Mouse (Mus musculus) thymus, postnatal 14 days (tissue): Measurements from ENCODE around the gene Sdad1.

ENCODE experiments used
- DNase-seq: peaks from one replicate; pipeline ENCODE4 v3.0.0; 2021

The Sdad1 gene

DNA sequence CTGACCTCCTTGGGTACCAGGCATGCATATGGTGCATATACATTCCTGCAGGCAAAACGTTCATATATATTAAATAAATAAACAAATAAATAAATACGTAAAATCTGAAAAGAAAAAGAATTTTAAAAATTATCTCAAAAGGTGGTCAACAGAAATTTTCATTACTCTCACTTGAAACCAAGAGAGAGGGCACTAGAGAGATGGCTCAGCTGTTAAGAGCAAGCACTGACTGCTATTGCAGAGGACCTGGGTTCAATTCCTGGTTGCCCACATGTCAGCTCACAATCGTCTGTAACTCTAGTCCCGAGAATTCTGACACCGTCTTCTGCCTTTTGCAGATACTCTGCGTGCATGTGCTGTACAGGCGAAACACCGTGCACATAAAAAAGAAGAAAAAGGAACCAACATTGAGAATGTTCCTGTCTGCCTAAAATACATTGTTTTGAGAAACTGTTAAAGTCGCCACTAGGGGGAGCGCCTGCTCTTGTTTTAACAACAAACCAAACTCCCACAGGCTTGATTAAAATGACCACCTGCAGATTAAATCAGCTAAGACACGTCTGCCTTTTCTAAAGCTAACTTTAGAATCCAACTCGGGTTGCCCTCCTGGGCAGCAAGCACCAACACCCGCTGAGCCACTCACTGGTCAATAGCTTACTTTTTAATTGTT is 1.9 kb upstream of the Sdad1 start:
- DNase-seq = peak; percentile 86

DNA sequence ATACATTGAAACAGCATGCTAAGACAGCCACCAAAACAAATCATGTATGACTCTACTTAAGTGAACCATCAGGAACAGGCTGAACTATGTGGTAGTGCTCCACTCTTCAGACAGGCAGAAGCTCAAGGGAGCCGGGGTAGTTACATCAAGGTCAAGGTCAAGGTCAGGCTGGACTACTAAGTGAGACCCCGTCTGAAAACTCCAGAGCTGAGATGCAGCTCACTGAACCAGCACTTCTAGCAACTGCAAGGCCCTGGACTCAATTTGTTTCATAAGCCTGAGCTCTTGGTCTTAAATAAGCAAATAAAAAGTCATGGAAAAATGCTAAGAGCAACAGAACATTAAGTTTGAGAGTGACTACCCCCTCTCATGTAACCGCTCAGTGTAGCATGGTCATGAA is 6.0 kb downstream of the Sdad1 start:
- no peak for DNase-seq

DNA sequence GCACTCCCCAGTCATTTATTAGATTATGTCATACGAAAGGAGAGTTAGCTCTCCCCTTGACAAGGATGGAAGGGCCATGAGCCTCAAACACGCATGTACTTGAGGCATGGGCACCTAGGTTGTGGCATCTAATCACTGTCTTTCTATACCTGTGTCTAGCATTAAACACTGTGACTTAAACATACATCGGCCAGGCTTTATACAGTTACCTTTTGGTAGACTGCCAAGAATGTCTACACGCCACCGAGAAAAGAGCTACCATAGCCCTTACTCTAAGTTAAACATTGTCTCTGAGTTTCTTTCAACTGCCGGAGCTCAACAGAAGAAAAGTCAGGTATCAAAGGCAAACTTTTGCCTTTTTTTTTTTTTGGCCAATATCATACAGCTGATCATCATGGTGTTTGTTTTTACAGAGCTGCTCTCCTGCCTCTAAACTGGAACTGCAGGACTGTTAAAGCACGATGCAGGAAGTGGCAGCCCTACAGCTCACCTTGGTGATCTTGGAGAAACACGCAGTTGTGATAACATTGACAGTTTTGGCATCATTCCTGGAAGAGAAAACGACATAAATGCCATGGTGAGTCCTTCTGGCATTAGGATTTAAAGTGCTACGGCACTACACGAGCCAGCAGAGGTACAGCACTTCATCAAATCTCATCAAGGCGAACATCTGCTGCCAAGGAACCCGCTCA is 8.0 kb downstream of the Sdad1 start:
- no peak for DNase-seq

DNA sequence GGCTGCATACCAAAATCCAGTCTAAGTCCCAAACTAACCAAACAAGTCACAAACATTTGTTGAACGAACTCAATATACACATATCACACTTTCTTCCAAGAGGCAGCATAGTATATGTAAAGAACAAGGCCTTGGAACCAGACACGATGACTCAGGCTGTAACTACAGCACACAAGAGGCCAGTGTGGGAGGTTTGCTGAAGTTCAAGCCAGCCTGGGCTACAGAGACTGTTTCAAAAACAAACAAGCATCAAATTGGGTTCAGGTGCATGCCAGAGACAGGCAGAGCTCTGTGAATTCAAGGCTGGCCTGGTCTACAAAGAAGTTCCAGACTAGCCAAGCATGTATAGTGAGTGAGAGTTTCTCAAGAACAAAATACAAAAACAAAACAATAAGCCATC is 15.8 kb downstream of the Sdad1 start:
- no peak for DNase-seq

DNA sequence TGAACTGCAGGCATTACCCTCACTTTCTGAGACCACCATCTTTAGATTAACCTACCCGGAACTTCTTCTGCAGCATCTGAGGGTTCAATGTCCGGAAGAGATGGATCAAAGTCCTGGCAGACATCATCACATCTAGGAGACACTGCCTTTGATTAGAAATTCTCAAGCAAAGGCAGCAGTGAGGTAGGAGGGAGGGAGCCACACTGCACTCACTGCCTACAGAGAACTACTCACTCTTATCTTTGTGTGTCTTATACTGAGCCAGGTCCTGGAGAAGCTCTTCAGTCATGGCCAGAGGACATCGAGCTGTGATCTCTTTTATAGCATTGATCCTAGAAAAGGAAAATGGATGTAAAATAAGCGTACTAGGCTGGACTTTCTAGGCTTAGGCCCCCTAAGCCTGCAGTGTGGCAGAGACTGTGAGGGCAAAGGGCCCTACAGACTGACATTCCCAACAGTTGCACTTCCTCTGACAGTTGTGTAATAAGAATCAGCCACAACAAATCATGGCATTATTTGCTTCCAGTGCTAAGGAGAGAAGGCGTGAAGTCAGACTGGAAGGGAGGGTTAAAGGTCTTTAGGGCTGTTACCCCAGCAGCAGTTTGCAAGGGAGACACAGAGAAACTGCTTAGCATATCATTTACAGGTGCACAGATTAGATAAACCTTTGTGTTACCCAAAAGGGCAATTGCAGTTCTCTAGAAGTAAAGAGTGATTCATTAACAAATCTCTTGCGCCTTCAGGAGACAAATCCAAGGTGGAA is 18.4 kb downstream of the Sdad1 start:
- no peak for DNase-seq

DNA sequence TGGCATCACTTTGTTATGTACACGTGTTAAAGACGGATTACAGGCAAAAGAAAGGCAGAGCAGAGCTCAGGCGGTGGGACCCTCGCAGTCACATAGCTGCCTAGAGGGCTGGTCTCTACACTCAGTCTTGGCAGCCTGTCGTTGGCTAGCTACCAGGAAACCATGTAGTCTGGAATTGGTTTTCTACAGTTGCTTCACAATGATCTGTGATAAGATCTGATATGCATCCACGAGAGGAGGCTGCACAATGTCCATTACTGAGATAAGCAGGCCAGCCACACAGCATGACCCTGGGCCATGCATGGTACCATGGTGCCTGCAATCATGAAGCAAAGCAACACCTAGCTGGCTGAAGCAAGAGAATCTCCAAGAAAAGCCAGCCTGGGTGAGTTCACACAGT is 22.4 kb downstream of the Sdad1 start:
- no peak for DNase-seq

DNA sequence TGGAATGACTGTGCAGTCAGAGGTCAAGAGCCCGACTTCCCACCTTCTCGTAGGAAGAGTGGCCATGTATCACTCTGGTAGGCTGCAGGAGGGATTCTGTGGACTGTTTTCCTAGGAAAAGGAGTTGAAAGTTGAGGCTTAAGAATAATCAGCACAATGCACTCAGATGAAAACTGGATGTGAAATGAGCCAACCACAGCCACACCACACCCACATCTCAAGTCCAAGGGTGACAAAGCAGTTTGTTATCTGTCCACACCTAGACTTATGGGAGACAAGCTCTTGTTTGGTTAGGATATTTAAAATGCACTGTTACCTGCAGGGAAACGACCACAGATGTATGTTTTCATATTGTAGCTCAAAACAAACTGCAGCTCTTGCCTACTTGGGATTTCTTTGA is 27.2 kb downstream of the Sdad1 start:
- no peak for DNase-seq

DNA sequence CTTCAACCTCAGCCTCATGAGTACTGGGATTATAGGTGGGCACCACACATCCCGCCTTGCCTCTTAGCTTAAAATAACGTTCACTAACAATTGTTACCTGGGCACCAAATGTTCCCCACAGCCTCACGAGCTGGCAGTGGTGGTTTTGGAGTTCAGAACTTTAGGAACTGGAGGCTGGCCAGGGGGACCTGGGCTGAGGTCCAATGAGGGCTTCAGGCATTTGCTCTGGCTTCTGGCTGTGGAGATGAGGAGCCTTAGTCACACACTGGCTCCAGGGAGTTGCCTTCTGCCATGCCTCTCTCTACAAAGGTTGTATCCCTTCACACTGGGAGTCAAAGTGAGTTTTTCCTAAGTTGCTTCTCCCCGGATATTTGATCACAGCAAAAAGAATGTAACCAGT is 27.7 kb downstream of the Sdad1 start:
- no peak for DNase-seq

DNA sequence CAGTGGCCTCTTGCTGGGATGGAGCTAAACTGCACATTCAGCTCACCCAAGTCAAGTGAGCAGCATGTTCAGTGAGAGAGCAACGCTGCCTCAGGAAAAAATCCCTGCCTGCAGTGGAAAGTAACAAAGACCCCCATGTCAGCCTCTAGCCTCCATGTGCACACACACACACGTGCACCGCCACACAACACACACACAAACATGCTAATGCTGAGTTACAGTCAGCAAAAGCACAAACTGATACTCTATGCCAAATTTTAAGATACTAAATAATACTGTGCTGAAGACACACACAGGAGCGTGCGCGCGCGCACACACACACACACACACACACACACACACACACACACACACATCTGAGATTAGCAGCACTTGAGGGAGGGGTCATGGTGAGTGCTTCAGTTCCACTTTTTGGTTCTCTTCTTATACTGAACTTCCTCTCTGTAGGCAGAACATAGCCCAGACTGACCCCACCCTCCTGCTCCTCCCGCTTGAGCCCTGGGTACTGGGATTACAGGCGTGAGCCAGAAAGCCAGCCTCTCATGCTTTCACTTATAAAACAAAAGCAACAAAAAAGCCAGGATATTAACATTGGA is 31.2 kb downstream of the Sdad1 start:
- DNase-seq = no peak

DNA sequence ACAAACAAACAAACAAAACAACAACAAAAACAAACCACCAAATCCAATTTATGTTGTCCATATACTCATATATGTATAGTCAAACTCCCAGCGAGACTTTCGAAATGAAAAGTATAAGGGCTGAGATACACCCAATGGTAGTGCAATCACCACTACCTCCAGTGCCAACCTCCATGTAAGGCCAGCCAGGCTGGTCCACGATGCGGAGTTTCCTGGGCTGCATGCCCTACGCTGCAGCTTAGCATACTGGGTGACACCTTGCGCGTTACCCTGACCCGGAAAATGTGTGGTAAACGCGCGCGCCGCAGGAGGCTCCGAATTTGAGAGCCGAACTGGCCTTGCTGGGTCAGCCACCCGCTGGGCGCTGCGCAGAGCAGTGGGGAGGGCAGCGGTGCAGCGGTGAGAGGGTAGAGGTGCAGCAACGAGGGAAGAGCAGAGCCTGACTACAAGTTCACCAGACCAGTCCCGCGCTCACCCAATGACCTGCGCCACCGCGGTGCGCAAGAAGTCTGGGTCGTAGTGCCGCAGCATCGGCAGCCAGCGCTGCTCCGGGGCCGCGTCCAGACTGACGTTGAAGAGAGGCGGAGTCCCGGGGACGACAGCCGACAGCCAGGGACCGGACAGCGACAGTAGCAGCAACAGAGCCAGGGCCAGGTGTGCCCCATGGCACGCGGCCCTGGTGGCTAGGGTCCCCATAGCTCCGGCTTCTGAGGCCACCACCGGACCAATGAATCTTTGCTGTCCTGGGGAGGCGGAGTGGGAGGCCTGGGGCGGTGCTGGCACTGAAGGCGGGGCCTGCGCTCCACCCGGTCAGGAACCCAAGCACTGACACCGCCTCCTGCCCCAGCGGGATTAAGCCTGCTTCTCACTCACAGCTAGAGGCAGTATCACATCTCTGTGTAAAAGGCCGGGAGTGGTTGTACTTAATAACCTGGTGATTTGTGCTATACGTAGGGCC is 32.6 kb downstream of the Sdad1 start, which contains the start of gene Naaa:
Naaa (minus strand) TSS at position 734 of the 958 bp plus-strand sequence.
- DNase-seq = peak; percentile 81

DNA sequence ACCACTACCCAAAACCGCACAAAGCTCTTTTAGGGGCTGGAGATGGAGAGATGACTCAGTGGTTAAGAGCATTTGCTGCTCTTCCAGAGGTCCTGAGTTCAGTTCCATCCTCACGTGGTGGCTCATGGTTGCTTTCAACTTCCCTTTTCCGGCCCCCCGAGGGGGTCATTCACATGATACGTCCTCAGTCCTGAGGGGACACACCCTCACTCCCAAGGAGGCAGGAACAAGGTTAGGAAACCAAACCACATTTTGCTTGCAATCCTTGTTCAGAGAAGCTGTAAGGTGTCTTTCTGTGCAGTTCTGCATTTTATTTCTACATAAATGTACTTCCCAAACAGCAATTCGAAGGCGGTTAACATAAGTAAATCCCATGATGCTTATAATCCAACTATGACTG is 39.8 kb downstream of the Sdad1 start:
- DNase-seq = no peak

DNA sequence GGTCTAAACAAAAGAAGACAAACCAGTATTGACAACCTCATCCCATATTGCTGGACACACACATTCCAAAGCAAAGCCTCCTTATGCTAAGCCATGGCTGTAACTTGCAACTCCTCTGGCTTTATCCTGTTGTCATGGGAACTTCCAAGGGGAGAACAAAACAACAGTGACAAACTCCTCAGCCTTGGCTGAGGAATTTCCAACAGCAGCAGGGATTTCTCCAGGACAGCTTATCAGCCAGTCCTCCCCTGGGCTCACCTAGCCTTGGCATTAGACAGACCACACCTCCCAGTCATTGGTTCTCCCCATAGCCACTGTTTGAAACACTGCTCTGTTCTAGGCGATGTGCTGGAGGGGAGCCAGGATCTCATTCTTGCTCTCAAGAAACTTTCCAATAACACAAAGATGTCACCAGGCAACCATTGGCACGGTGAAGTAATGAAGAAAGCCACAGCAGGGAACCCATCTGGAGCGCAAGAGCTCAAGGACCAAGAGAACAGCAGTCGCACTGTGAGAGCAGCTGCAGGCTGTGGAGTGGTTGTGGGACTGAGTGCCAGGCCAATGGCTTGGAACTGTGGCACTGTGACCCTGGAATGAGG is 46.4 kb downstream of the Sdad1 start:
- no peak for DNase-seq

DNA sequence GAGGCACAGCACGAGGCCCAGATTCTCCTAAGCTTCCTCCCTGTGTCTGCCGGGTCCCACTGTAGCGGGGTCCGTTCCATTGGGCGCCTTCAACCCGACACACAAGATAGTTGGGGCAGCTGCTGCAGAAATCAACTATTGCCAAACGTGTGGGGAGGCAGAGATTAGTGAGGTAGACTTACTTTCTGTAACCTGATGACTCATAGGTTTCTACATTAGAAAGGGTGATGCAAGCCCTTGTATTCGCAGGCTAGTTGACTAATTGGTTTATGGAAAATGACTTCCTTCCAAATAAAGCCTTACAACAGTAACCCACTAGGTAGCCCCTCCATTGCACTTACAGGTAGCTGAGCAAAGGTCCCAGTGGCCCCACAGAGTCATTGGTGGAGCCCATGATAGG is 47.6 kb downstream of the Sdad1 start:
- DNase-seq = no peak

DNA sequence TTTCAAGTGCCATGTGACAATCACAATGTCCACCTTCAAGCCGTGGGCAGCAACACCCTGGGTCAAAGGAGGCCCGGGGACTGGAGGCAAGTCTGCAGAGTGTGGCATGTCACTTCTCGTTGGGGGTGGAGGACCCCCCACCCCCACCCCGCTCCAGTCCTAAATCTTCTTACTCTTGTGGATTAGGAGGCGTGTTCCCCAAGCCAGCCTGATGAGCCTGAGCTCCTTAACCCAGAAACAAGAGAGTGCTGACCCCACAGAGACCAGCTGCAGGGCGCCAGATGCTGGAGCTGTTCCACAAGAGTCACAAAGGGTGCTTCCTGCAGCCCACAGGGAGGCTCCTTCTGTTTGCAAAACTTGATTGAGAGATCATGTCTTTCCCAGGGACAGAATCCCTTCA is 54.1 kb downstream of the Sdad1 start, which contains the start of gene Ppef2:
Ppef2 (minus strand) TSS at position 61 of the 400 bp plus-strand sequence.
- DNase-seq = no peak

DNA sequence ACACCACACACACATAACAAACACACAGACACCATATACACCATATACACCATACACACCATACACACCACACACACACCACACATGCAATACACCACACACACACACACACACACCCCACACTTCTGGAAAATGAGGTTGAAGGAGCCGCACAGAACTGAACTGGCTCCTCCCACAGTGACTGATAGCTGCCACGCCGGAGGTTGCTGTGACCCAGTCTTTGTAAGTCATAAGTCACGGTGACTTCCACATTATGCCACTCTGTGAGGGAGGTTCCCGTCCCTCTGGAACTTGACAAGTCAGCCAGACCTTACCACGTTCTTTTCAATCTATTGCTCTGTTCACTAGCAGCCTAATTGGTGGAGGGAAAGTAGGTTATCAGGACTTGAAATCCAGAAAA is 55.8 kb downstream of the Sdad1 start:
- DNase-seq = no peak

DNA sequence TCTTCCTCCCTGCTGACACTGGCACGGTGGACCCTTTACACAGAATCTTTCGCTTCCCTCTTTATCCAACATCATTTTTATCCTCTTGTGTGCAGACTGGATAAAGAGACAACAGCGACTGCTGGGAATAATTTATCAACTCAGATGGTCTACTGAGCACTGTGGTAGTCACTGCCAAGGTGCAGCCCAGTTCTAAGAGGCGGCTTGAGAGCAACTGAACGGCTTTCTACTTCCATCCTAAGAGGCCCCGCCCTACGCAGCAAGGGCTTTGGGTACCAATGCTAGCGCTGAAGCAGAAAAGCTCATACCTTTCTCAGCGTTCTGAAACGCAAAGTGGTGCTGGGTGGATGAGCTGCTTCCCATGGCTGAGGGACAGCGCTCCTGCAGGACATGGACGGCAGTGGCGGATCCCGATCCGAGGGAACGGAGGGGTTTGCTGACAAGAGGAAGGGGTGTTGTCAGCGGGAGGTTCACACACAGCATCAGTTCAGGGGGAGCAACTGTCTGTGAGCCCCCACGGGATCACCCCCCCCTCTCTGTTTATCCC is 57.4 kb downstream of the Sdad1 start:
- DNase-seq = no peak

DNA sequence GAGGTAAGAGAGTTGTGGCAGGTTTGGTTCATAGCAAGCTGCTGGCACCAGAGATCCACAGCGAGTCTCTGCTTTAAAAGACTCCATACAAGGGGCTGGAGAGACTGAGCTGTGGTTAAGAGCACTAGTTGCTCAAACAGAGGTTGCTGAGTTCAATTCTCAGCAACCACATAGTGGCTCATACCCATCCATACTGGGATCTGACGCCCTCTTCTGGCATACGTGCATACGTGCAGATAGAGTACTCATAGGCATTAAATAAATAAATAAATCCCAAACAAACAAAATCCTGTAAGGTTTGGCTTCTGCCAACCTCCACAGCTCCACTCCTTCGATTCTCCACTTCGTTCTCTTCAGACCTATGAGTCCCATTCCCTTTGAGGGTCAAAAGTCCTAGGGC is 58.2 kb downstream of the Sdad1 start:
- no peak for DNase-seq

DNA sequence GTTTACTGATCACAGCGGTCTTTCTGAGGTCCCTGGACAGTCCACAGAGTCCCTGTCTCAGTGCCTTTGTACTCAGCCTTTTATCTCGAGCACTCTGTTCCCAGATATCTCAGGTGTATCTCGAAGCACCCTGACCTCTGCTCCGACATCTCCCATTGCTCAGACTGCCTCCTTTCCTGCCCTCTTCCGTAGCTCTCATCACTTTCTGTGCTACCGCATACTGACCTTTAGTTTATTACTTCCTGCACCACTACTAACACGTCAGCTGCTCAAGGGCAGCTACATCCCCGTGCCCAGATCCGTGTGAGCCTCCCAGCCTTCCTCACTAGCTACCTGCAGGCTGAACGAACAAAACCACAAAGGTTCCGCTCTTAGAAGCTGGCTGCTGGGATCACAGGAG is 61.7 kb downstream of the Sdad1 start:
- DNase-seq = no peak

DNA sequence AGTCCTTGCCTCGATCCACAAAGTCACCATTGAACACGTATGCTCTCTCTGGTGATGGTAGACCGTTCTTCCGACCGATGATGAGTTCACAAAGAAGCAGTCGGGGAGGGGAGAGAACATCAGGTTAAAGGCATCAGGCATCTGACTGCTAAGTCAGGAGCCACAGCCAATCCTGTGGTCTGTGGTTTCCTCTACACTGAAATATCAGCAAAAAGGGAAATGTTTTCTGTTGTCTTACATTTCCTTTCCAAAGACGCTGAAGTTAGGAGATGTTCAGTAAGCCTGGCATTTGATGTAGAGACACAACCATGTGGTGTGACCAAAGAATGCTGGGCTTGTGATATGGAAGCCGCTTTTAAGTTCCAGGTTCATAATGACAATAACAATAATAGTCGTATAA is 64.8 kb downstream of the Sdad1 start:
- DNase-seq = peak; percentile 69

DNA sequence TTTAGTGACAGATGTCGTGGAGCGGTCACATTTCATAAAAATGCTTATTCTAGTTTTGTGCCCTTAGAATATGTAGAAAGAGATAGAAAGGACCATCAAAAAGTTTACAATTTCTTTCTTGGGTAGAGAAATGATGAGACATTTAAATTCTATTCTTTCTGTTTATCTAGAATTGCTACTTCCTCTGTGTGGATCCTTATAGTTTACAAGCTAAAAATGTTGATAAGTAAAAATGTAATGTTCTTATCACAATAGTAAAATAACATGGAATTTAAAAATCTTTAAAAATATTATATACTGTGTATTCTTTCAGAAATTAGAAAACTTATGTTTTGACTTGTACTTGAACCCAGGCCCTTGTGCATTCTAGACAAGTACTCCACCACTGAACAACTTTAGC is 65.4 kb downstream of the Sdad1 start:
- DNase-seq = no peak

DNA sequence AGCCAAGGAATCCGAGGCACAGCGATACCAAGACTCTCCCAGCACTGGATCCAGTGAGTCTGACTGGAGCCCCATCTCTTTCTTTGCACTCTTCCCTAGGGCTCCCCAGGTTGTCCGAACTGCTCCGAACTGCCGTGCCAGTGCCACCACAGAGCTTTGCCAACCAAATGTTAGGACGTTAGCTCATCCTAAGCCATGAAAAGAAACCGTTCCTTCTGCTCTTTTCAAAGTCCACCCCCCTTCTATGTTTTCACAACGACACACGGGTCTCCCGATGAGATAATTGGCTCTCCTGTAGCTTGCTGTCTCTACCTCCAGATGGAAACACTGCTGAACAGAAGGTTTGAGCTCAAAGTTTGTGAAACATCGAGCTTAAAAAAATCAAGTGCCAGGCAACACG is 69.5 kb downstream of the Sdad1 start:
- DNase-seq = no peak
